Mouse (Mus musculus): ENCODE data around the gene Mansc4.

Mansc4 gene

DNA sequence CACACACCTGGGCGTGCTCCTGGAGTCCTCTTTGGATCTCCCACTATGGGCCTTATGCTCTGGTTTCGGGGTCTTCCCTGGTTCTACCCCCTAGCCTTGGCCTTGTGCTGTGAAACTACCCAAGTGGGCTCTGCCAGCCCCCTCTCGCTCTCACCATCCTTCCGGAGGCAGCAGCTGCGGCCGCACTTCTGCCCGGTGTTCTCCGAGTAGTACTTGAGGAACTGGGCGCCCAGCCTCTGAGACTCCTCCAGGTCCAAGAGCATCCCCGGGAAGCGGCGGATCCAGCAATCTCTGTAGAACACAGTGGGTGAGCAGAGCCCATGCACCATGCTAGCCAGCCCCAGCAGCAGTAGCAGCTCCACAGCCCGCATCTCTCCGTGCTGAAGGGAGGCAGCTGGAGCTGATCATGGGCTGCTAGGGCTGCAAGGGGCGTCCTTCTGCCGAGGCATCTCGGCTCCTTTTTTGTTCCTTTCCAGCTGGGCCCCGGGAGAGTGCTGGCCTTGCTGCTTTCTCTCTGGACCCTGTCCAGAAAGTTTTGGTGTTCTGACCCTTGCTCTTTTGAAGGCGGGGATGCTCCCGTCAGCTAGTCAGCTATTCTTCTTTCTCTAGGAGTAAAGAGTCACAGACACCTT, at the start of gene Mansc4:
Mansc4 (minus strand) TSS at position 439 of the 632 bp plus-strand sequence.
- CTCF ChIA-PET, result no interaction called here

DNA sequence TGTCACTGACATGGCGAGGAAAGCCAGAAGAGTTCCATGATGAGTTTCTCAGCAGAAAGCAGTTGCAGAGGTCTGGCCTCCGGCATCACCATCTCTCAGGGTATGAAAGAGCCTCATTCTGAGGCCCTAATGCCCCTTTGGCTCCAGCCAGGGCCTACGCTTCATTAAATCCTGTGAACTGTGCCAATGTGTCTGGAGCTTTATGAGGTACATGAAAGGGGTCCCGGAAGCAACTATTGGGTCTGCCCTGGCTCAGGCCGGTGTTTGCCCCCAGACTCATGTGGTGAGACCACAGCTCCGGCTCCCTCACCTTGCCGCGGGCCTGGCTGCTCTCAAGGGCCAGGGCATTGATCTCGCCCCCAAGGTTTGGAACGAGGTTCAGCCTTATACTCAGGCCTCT, 40.4 kb upstream of the Mansc4 start:
- CTCF ChIA-PET, result no interaction called here

DNA sequence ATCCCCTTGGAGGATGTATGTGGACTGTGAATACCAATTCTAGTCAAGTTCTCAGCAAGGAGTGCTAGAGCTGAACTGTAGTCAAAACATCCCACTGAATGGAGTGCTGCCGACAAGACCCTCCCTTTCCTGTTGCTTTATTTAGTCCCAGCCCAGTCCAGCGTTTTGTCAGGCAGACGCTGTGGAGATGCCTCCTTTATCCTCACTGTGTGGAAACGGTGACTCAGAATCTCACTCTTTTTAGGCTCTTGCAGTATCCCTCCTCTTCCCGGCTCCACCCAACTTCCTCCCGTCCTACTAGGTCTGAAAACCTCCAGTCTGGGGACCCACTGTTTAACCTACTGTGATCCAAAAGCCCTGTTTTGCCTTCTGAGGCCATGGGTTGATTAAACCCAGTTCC, 34.5 kb upstream of the Mansc4 start:
- CTCF ChIA-PET, result no interaction called here

- CTCF ChIA-PET, result no interaction called here
These were observed 31.4 kb upstream of the Mansc4 start for GRCm38 (mm10) chr6:147118190-147118589.

DNA sequence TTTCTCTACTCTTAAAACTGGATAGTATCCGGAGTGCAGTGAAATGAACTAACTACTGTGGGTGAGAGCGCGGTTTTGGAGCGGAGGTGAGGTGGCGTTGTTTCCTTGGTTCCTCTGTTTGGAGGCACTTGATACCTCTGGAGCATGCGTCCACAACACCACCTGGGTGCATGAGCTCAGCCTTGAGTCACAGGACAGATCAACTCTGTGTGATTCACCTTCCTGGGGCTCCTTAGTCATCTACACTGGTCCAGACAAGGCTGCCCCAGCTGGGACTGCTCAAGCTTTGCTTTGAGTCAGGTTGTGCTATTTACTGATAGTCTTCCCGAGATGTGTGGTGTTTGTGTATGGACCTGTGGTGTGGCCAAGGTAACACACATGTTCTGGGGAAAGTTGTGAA, 30.9 kb upstream of the Mansc4 start:
- CTCF ChIA-PET, result interaction anchor here (0.9 to 1.1 kb wide), 2 partner anchors 53 to 96 kb away, joined by 3 to 5 read pairs; no protein-coding TSS in a partner anchor

DNA sequence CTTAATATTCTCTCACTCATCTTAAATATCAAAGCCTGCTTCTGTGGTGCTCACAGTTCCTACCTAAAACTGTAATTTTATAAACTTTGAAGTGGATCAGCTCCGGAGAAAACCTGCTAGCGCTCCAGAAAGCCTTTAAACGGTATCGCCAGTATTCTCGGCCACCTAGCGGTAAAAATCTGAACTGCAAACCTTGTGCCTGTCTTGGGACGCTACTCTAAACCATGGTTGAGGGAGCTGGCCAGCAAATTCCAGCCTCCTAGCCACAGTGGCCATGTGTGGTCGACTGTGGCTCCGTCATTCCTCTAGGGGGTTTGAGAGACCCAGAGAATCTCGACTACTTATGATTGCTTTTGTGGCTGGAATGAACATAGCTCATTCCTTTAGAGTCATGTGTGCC, 29.7 kb upstream of the Mansc4 start:
- CTCF ChIA-PET, result interaction anchor here (0.6 to 1.1 kb wide), 2 partner anchors 95 to 1255 kb away, joined by 5 to 7 read pairs; no protein-coding TSS in a partner anchor

- CTCF ChIA-PET, result no interaction called here
These were observed 22.5 kb upstream of the Mansc4 start for GRCm38 (mm10) chr6:147109283-147109682.

DNA sequence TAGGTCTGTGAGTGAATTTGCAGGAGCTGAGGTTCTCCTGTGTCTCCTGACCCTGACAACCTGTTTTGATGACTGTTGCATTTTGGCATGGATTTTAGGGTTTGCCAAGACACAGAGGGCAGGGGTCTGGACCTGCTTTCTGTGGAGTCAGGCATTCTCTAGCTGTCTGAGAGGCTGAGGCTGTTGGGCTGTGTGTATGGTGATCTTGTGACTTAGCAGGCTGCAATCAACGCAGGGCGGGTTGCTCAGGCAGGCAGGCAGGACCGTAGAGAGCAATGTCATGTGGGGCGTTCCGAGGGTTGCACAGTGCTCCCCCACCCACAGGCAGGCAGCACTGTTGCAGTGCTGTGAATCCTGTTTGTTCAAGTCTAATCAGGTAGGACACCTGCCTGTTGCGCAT, 19.9 kb upstream of the Mansc4 start:
- CTCF ChIA-PET, result no interaction called here

DNA sequence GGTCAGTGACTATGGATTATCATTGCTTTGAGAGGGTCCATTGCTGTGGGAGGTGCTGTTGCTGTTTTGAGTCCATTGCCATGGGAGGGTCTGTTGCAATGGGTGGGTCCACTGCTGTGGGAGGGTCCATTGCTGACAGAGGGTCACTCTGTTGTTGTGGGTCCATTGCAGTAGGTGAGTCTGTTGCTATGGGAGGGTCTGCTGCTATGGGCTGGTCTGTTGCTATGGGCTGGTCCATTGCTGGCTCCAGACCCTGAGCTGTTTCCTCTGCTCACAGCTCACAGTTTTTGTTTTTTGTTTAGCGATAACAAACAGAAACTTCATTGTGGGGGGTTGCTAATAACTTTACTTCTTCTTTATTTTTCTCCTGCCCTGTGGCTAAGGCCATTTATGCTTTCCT, 18.7 kb upstream of the Mansc4 start:
- CTCF ChIA-PET, result no interaction called here

- CTCF ChIA-PET, result interaction anchor here (0.7 kb wide), 1 partner anchor 84 kb away, joined by 3 read pairs; no protein-coding TSS in a partner anchor
These were observed 15.5 kb upstream of the Mansc4 start for GRCm38 (mm10) chr6:147102293-147102692.

DNA sequence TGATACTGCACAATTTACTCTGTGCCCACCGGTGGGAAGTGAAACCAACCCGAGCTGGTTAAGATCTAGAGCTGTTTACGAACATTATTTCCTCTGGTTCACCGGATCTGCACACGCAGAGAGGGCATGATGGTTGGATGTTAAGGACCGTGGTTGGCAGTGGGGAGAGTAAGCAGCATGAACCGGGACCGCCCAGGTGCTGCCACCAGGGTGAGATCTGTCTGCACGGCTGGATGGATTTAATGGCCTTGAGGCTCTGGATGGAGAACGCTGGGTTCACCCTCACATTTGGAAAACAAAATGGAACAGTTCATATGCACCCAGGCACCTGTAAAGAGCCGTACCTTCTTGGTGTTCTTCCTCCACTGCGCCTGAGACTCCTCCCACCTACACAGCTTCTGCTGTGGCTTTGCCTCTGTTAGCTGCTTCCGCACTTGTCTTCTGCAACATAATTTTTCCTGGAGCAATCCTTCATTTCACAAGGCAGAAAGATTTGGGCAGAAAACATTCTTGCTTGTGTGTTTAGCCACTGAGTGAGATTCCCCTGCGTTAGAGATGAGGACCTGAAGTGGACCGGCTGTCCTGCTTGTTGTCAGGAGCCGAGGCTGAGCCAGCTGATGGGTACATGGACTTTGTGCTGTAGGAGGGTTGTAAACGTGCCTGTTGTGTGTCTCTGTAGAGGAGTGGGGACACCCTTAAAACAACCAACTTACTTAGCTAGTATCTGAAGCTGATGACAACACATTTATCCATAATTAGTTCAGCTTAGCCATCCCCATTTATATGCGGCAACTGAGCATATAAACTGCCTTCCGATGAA, 12.8 kb upstream of the Mansc4 start:
- CTCF ChIA-PET, result interaction anchor here (0.9 kb wide), 1 partner anchor 13 kb away, joined by 3 read pairs; no protein-coding TSS in a partner anchor

DNA sequence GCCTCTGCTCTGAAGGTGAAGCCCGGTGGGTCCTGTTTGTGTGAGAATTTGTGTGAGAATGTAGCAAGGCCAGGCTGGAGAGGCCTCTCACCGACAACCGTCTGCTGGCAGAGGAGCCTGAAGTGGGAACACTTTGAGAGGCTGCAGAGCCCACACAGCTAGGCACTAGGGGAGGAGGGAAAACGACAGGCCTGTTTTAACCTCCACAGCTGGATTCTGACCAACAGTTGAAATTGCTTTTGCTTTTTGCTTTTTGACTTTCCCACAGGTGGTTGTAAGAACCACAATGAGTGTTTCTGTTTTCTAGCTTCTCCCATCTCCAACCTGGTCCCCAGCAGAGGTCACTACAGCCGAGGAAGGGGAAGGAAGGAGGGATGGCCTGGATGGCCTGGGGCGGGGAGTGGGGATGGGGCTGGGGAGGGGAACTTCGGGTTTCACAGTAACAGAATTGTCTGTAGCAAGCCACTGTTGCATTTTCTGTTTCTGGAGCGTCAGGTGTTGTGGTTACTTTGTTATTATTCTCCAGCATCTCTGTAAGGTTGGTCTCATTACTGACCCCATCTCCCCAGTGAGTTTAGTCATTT, 10.6 kb upstream of the Mansc4 start:
- CTCF ChIA-PET, result interaction anchor here (0.5 kb wide), 1 partner anchor 15 kb away, joined by 4 read pairs; no protein-coding TSS in a partner anchor

GRCm38 (mm10) chr6:147096934-147097333, 10.1 kb upstream of the Mansc4 start:
- CTCF ChIA-PET, result no interaction called here

- CTCF ChIA-PET, result no interaction called here
These were observed 9.3 kb upstream of the Mansc4 start for GRCm38 (mm10) chr6:147096109-147096508.

DNA sequence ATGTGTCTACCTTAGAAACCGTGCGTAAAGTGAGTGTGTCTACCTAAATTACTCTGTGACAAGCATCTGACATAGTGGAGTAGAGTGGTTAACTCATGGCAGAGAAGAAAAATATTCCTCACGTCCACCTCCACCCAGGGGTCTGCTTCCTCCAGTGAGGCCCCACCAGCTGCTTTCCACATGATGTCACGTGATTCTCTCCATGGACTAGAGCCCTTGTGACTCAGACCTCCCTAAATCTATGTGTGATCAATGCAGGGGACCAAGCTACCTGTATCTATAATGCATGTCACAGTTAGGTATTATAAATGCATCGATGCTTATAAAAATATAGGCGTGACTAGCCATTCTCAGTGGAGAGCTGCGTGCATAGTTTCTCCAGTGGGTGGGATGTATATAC, 7.9 kb upstream of the Mansc4 start:
- CTCF ChIA-PET, result no interaction called here

DNA sequence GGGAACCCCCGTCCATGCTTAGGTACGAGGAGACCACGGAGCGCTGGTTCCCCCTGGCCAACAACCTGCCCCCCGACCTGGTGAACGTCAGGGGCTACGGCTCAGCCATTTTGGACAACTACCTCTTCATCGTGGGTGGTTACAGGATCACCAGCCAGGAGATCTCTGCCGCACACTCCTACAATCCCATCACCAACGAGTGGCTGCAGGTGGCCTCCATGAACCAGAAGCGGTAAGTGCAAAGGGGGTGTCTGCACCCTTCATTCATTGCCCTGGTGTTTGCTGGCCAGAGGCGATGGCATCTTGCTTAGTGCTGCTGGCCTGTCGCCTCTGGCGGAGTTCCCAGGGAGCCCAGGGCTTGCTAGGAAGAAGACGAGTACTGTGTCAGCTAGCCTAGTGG, 5.3 kb upstream of the Mansc4 start:
- CTCF ChIA-PET, result no interaction called here

GRCm38 (mm10) chr6:147091136-147092120, 4.6 kb upstream of the Mansc4 start, which contains the start of gene Klhl42:
Gene Klhl42, plus strand, starts transcription at chr6:147091379.
- CTCF ChIA-PET, result no interaction called here

- CTCF ChIA-PET, result no interaction called here
These were observed 3.4 kb upstream of the Mansc4 start for GRCm38 (mm10) chr6:147090191-147090590.

GRCm38 (mm10) chr6:147088517-147088916, 1.7 kb upstream of the Mansc4 start:
- CTCF ChIA-PET, result no interaction called here

GRCm38 (mm10) chr6:147087736-147088135, 904 bp upstream of the Mansc4 start:
- CTCF ChIA-PET, result interaction anchor here (0.7 kb wide), 1 partner anchor 74 kb away, joined by 4 read pairs; no protein-coding TSS in a partner anchor

- CTCF ChIA-PET, result no interaction called here
These were observed 1.3 kb downstream of the Mansc4 start for GRCm38 (mm10) chr6:147085398-147086040.

Measured in spleen, embryonic (tissue).